Mouse (Mus musculus) G1E (cell line): ENCODE measurements around the gene Lig3. TPM values are rescaled to one million over a fixed set of nuclear protein-coding genes. Genes with fewer than 3 reads are reported as not detected.
A peak's percentile ranks its signal among the peaks of the same experiment; 100 is the strongest.

Experiments
- ATAC-seq: 2 replicates; pipeline ENCODE4 v1.8.0; 2016; ENCODE audit warnings: mild to moderate bottlenecking; ENCODE audit not compliant: insufficient number of reproducible peaks, poor library complexity, low FRiP score, severe bottlenecking; ENCODE audit errors: extremely low read depth
- DNase-seq: peaks from one replicate; pipeline ENCODE4 v3.0.0; 2012; ENCODE audit warnings: low spot score
- H3K27me3 ChIP-seq: 2 replicates; pipeline ENCODE4 v1.6.1; 2012; ENCODE audit warnings: mild to moderate bottlenecking, low read length, inconsistent platforms; ENCODE audit not compliant: insufficient read depth
- H3K36me3 ChIP-seq: replicated peaks from 2 replicates; pipeline ENCODE3; 2012; ENCODE audit warnings: mild to moderate bottlenecking, inconsistent platforms
- H3K4me1 ChIP-seq: 2 replicates; pipeline ENCODE4 v1.6.1; 2012; ENCODE audit warnings: low read depth, low read length, inconsistent platforms, mixed read lengths; ENCODE audit not compliant: insufficient read depth
- H3K4me3 ChIP-seq: 2 replicates; pipeline ENCODE4 v1.5.1; 2012; ENCODE audit warnings: low read depth, mild to moderate bottlenecking, inconsistent platforms, low read length, moderate library complexity, mixed read lengths
- H3K9me3 ChIP-seq: replicated peaks from 2 replicates; pipeline ENCODE4 v1.6.1; 2012; ENCODE audit warnings: inconsistent platforms
- CTCF ChIP-seq: IDR thresholded peaks from 2 replicates; pipeline ENCODE4 v1.5.1; 2012; ENCODE audit warnings: low read depth, low read length, inconsistent platforms, mixed read lengths
- GATA1 ChIP-seq: IDR thresholded peaks from 2 replicates; pipeline ENCODE4 v1.6.1; 2012; ENCODE audit warnings: borderline replicate concordance, low read length, inconsistent platforms, mixed read lengths
- GATA2 ChIP-seq: IDR thresholded peaks from 2 replicates; pipeline ENCODE4 v1.6.1; 2012; ENCODE audit warnings: low read depth, low read length, inconsistent platforms, borderline replicate concordance
- POLR2AphosphoS5 ChIP-seq: IDR thresholded peaks from 2 replicates; pipeline ENCODE4 v1.6.1; 2012; ENCODE audit warnings: low read depth, low read length, inconsistent platforms; ENCODE audit not compliant: insufficient replicate concordance
- TAL1 ChIP-seq: conservative IDR thresholded peaks from 2 replicates; pipeline ENCODE4 v1.6.1; 2012; ENCODE audit warnings: low read depth, low read length, inconsistent platforms, mixed read lengths
- polyA plus RNA-seq: library from polyadenylated mRNA; stranded (reverse); fragments of >175 nt; gene quantifications from 2 replicates; pipeline ENCODE4 v1.2.3, GENCODE M21; 2012
- total RNA-seq, 2 experiments: library from RNA; stranded (forward) in 1 of 2; stranded (reverse) in 1 of 2; fragments of 200-1000 nt in 1 of 2; fragments of >200 nt in 1 of 2; fragmentation: Nextera tagmentation in 1 of 2; gene quantifications; 2 replicates each; pipeline ENCODE4 v1.2.3; 2014 to 2017

Gene Lig3
- total and polyA plus RNA-seq, 3 experiments: 33.1 to 60.5 (median 43.0) TPM

DNA sequence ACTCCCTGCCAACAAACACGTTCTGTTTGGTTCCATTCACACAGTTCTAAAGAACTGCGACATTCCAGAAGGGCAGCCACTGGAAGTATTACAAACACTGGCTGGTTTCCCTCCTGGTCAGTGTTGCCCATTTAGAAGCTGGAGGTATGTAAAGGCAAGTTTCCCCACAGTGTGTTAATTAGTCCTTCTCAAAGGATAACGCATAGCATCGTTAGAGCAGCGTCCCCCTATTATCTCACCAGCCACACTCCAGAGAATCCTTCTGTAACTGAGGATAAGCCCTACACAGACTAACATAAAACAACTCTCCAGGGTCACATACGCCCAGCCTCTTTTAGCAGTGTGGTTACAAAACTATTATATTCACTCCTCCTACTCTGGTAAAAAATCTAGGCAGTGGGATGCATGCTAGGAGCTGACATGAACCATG is 66.7 kb downstream of the Lig3 start:
- no peaks in the 10 kb centered on the region for H3K27me3 ChIP-seq
- peak overlapping the region; percentile 30; the same call in 1 of the 2 replicates for H3K4me3 ChIP-seq
- peaks cover 88% of the 10 kb centered on the region for H3K4me1 ChIP-seq
- DNase-seq (peak; percentile 49), ATAC-seq (peak; percentile 66)
- TF ChIP-seq GATA1: no peak
- peak; percentile 93 for TF ChIP-seq TAL1
- H3K36me3 ChIP-seq: peaks cover 71% of the 10 kb centered on the region
- no peaks in the 10 kb centered on the region for H3K9me3 ChIP-seq

- TF ChIP-seq POLR2AphosphoS5 (no peak), CTCF (no peak), TAL1 (no peak), GATA2 (no peak), GATA1 (no peak)
- Histone ChIP-seq H3K36me3 (peaks cover 68% of the 10 kb centered on the region), H3K9me3 (no peaks in the 10 kb centered on the region), H3K27me3 (no peaks in the 10 kb centered on the region), H3K4me1 (peaks cover 81% of the 10 kb centered on the region), H3K4me3 (no peak overlapping the region)
- ATAC-seq (no peak), DNase-seq (no peak)
Observed at GRCm38 (mm10) chr11:82850259-82850658, 69.4 kb downstream of the Lig3 start.

- no peak for TF ChIP-seq GATA2
- TF ChIP-seq GATA1: no peak
- no peak for TF ChIP-seq CTCF
- no peak for TF ChIP-seq TAL1
- TF ChIP-seq POLR2AphosphoS5: no peak
- Histone ChIP-seq H3K4me3 (no peak overlapping the region; the same call in 1 of the 2 replicates), H3K27me3 (no peaks in the 10 kb centered on the region), H3K9me3 (no peaks in the 10 kb centered on the region), H3K36me3 (peaks cover 80% of the 10 kb centered on the region), H3K4me1 (peaks cover 82% of the 10 kb centered on the region)
- ATAC-seq (no peak), DNase-seq (no peak)
Observed at GRCm38 (mm10) chr11:82852115-82852514, 71.2 kb downstream of the Lig3 start.

DNA sequence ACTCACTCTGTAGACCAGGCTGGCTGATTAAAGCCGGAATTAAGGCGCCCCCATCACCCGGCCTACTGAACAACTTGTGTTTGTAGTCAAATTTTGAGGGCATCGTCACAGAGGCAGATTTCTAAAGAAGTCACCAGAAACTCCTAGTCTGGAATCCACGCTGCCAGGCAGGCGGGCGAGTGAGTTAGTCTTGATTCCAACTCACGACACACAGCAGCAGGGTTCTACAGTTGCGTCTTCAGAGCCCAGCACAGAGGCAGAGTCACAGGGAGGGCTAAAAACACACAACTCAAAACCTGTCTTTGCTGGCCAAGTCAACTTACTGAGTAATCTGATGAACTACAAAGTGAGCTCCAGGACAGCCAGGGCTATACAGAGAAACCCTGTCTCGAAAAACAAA is 71.6 kb downstream of the Lig3 start:
- Histone ChIP-seq H3K27me3 (no peaks in the 10 kb centered on the region), H3K36me3 (peaks cover 81% of the 10 kb centered on the region), H3K4me3 (peak overlapping the region; percentile 27; the same call in 1 of the 2 replicates), H3K4me1 (peaks cover 81% of the 10 kb centered on the region), H3K9me3 (no peaks in the 10 kb centered on the region)
- TF ChIP-seq CTCF (no peak), POLR2AphosphoS5 (no peak), GATA2 (no peak), TAL1 (no peak), GATA1 (no peak)
- ATAC-seq: no peak
- DNase-seq: no peak

DNA sequence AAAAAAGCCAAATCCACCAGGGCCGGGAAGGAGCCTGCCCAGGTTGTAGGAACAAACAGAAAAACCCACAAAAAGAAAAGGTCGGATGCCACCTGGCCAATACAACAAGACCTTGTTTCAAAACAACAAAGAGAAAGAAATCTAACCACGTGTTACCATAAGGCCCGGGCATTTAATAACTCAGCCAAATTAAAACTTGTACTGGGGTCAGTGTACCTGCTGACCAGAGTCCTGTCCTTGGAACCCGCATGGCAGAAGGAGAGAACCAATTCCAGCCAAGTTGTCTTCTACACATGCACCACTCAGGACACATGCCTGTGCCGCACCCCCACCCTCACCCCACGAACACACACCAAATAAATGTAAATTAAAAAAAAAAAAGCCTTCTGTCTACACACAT is 72.0 kb downstream of the Lig3 start:
- Histone ChIP-seq H3K4me1 (peaks cover 79% of the 10 kb centered on the region), H3K27me3 (no peaks in the 10 kb centered on the region)

More for the DNA sequence above, 72.0 kb downstream of the Lig3 start:
- Histone ChIP-seq H3K9me3 (no peaks in the 10 kb centered on the region), H3K4me3 (no peak overlapping the region), H3K36me3 (peaks cover 84% of the 10 kb centered on the region)
- DNase-seq (no peak), ATAC-seq (no peak)
- TF ChIP-seq TAL1 (no peak), GATA2 (no peak), CTCF (no peak)

Other genes with a start within 250 kb of the Lig3 start
- gene Cct6b, start 16.8 kb upstream of the Lig3 start, total RNA-seq (2014; fragmentation: Nextera tagmentation): 0.53 and 3.5 TPM in 2 replicates
- gene Cct6b, start 16.8 kb upstream of the Lig3 start, total RNA-seq (2017): 0.17 and 0.44 TPM in 2 replicates
- gene Cct6b, start 16.8 kb upstream of the Lig3 start, polyA plus RNA-seq: 0.29 and 0.30 TPM in 2 replicates
- 22.3 and 25.1 TPM in 2 replicates for gene Zfp830, start 16.8 kb upstream of the Lig3 start, total RNA-seq (2014; fragmentation: Nextera tagmentation)
- gene Zfp830, start 16.8 kb upstream of the Lig3 start, total RNA-seq (2017): 43.6 and 49.1 TPM in 2 replicates
- 21.2 and 22.2 TPM in 2 replicates for gene Zfp830, start 16.8 kb upstream of the Lig3 start, polyA plus RNA-seq
- 54.7 and 71.1 TPM in 2 replicates for gene Rffl, start 90.1 kb downstream of the Lig3 start, total RNA-seq (2014; fragmentation: Nextera tagmentation)
- 25.6 and 27.9 TPM in 2 replicates for gene Rffl, start 90.1 kb downstream of the Lig3 start, total RNA-seq (2017)
- 29.1 and 46.6 TPM in 2 replicates for gene Rffl, start 90.1 kb downstream of the Lig3 start, polyA plus RNA-seq
- gene Rad51d, start 109.5 kb downstream of the Lig3 start, total RNA-seq (2014; fragmentation: Nextera tagmentation): 21.3 and 24.6 TPM in 2 replicates
- gene Rad51d, start 109.5 kb downstream of the Lig3 start, total RNA-seq (2017): 13.4 and 16.0 TPM in 2 replicates
- 10.3 and 13.6 TPM in 2 replicates for gene Rad51d, start 109.5 kb downstream of the Lig3 start, polyA plus RNA-seq
- not detected in 2 replicates for gene Fndc8, start 111.0 kb downstream of the Lig3 start, total RNA-seq (2014; fragmentation: Nextera tagmentation)
- gene Fndc8, start 111.0 kb downstream of the Lig3 start, total RNA-seq (2017): 0.05 TPM in 1 of 2 replicates, not detected in the other
- gene Fndc8, start 111.0 kb downstream of the Lig3 start, polyA plus RNA-seq: not detected in 2 replicates
- gene Nle1, start 127.3 kb downstream of the Lig3 start, total RNA-seq (2014; fragmentation: Nextera tagmentation): 27.6 and 38.6 TPM in 2 replicates
- 18.6 and 23.2 TPM in 2 replicates for gene Nle1, start 127.3 kb downstream of the Lig3 start, total RNA-seq (2017)
- gene Nle1, start 127.3 kb downstream of the Lig3 start, polyA plus RNA-seq: 92.9 and 93.8 TPM in 2 replicates
- 0.38 TPM in 1 of 2 replicates, not detected in the other for gene Unc45b, start 129.4 kb downstream of the Lig3 start, total RNA-seq (2014; fragmentation: Nextera tagmentation)
- gene Unc45b, start 129.4 kb downstream of the Lig3 start, total RNA-seq (2017): 0.12 and 0.33 TPM in 2 replicates
- 0.01 and 0.02 TPM in 2 replicates for gene Unc45b, start 129.4 kb downstream of the Lig3 start, polyA plus RNA-seq
- gene Slfn5, start 170.2 kb downstream of the Lig3 start, total RNA-seq (2014; fragmentation: Nextera tagmentation): 3.8 and 9.1 TPM in 2 replicates
- gene Slfn5, start 170.2 kb downstream of the Lig3 start, total RNA-seq (2017): 5.5 and 7.7 TPM in 2 replicates
- gene Slfn5, start 170.2 kb downstream of the Lig3 start, polyA plus RNA-seq: 0.28 and 0.33 TPM in 2 replicates
- 0.39 TPM in 1 of 2 replicates, not detected in the other for gene Slfn9, start 210.7 kb downstream of the Lig3 start, total RNA-seq (2014; fragmentation: Nextera tagmentation)
- 0.29 and 0.33 TPM in 2 replicates for gene Slfn9, start 210.7 kb downstream of the Lig3 start, total RNA-seq (2017)
- 0.01 TPM in 1 of 2 replicates, not detected in the other for gene Slfn9, start 210.7 kb downstream of the Lig3 start, polyA plus RNA-seq
- 0.39 TPM in 1 of 2 replicates, not detected in the other for gene Slfn8, start 239.7 kb downstream of the Lig3 start, total RNA-seq (2014; fragmentation: Nextera tagmentation)
- 0.06 and 0.16 TPM in 2 replicates for gene Slfn8, start 239.7 kb downstream of the Lig3 start, total RNA-seq (2017)
- gene Slfn8, start 239.7 kb downstream of the Lig3 start, polyA plus RNA-seq: not detected in 2 replicates